12 mouse cellular contexts compared by ENCODE assay signal in the genomic region with DNA sequence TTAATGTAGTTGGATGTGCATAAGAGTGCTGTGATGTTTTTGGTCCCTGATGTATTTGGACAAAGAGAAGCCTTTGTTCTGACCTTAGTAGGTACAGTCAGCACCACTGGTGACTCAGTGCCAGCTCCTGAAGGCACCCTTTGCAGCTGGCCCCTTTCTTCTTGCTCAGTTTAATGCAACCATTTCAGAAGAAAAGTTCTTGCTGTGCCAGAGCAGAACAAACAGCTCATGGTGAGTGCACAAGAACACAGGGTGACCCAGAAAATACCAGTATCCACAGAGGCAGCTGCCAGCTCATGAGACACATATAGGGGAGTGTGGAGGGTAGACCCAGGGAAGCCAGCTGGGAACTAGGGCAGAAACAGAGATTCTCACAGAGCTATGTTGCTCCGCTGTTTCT. TPM values are rescaled to one million over a fixed set of nuclear protein-coding genes. Genes with fewer than 3 reads are reported as not detected.
A peak's percentile ranks its signal among the peaks of the same experiment; 100 is the strongest.
DNase-seq lines count a peak whose midpoint lies in the region; ATAC-seq and TF ChIP-seq lines count a peak whose summit lies in the region.
"Had no signal": no experiment of that assay in that cellular context is flagged by ENCODE, and none has a peak within 500 bp of the region (broad histone marks: within the 10 kb centered on the region; RNA-seq: fewer than 3 reads in every experiment).

No protein-coding gene starts in this region.

- H3K4me1 ChIP-seq in lung, postnatal 0 days (ENCODE audit: insufficient read depth, low read depth, low read length): no peaks in the 10 kb centered on the region
- H3K4me1 ChIP-seq: limb, embryonic 13.5 days had no signal

- H3K9ac ChIP-seq in lung, postnatal 0 days (replicated peaks; ENCODE audit: low read depth): no peak overlapping the region
- H3K9ac ChIP-seq: limb, embryonic 13.5 days had no signal

- no peak for ATAC-seq in lung, postnatal 0 days
- ATAC-seq in erythroid progenitor cell, adult 5-6 weeks (replicated peaks; ENCODE audit: low FRiP score, poor library complexity, severe bottlenecking): no peak

- intact Hi-C loops in left cerebral cortex, postnatal 36 days (cut with DNase I): no loop called here

- H3K27me3 ChIP-seq in lung, postnatal 0 days (replicated peaks; ENCODE audit: insufficient read depth, low read length): no peaks in the 10 kb centered on the region
- H3K27me3 ChIP-seq: limb, embryonic 13.5 days had no signal

- no peak overlapping the region for H3K4me2 ChIP-seq in lung, postnatal 0 days (replicated peaks; ENCODE audit: low read depth, low read length)
- H3K4me2 ChIP-seq: limb, embryonic 13.5 days had no signal

- no peaks in the 10 kb centered on the region for H3K9me3 ChIP-seq in lung, postnatal 0 days (ENCODE audit: low read length)
- H3K9me3 ChIP-seq: limb, embryonic 13.5 days had no signal

- H3K4me3 ChIP-seq in lung, postnatal 0 days (ENCODE audit: low read depth, low read length): no peak overlapping the region
- H3K4me3 ChIP-seq: limb, embryonic 13.5 days had no signal

- H3K27ac ChIP-seq in lung, postnatal 0 days (ENCODE audit: low read length): no peak overlapping the region
- H3K27ac ChIP-seq: limb, embryonic 13.5 days; macrophage had no signal

- 96% methylated on average over 1 of the region's 1 CpGs for WGBS in lung, postnatal 0 days

- no peaks in the 10 kb centered on the region for H3K36me3 ChIP-seq in lung, postnatal 0 days (ENCODE audit: insufficient read depth, low read length)
- H3K36me3 ChIP-seq: limb, embryonic 13.5 days had no signal

- DNase-seq in brain, adult 2 months (ENCODE audit: low read depth, low spot score): peak; percentile 83
- peak; percentile 7 for DNase-seq in cerebellum, adult 9-10 months
- DNase-seq in frontal cortex, postnatal 36 days (ENCODE audit: low spot score in 2 of 2): peak; percentile 41 to 61
- peak; percentile 35 to 45 for DNase-seq in left cerebral cortex, postnatal 36 days (ENCODE audit: low spot score in 2 of 2)
- DNase-seq in natural killer cell, adult 2 months (ENCODE audit: low spot score in 2 of 2): no peak
- no peak for DNase-seq in adipocyte (ENCODE audit: low spot score)
- DNase-seq in lung, postnatal 0 days (ENCODE audit: low spot score): no peak
- DNase-seq: heart, postnatal 4 days had no signal

- TF ChIP-seq CTCF in lung, postnatal 0 days (IDR thresholded peaks at IDR 0.05): no peak

- no peak for TF ChIP-seq EP300 in lung, postnatal 0 days (IDR thresholded peaks at IDR 0.05)

RNA-seq across cellular contexts. Expression of gene Cyp2j13, which starts 48.9 kb away (rescaled TPM):
- 1 to 10 TPM; 1.6 to 1.9 TPM for total RNA-seq in left cerebral cortex, postnatal 36 days (2021)
- polyA plus RNA-seq in lung, postnatal 0 days (2015; fragmentation: Nextera tagmentation; extraction: Ambion mirVana): not detected in 2 replicates
- total RNA-seq in erythroid progenitor cell, adult 5-6 weeks (2015; ENCODE audit: low replicate concordance): not detected in 2 replicates
- not detected in 2 replicates for total RNA-seq in erythroid progenitor cell, adult 5-6 weeks (2017; ENCODE audit: low replicate concordance)
- total RNA-seq: heart, postnatal 4 days had no signal
- polyA plus RNA-seq: macrophage; small intestine, adult 2 months had no signal

Comparison
In these comparisons a context has a peak if more than half of its experiments do, and no peak if none do; other contexts are left out.
1. DNase-seq: peak in brain, adult 2 months (single experiment), cerebellum, adult 9-10 months (single experiment), frontal cortex, postnatal 36 days (2 of 2) and left cerebral cortex, postnatal 36 days (2 of 2); none in natural killer cell, adult 2 months (0 of 2), adipocyte (single experiment) and lung, postnatal 0 days (single experiment).